Mouse (Mus musculus): ENCODE results near the gene Gm42906. TPM values are rescaled to one million over a fixed set of nuclear protein-coding genes. Genes with fewer than 3 reads are reported as not detected.
A peak's percentile ranks its signal among the peaks of the same experiment; 100 is the strongest.

Gene Gm42906
- polyA plus RNA-seq, 1 experiment = not detected

GRCm38 (mm10) chr5:151299576-151299975, 128.4 kb downstream of the Gm42906 start:
- WGBS = 83% methylated on average over 7 of the region's 7 CpGs
- Histone ChIP-seq H3K4me1 (ENCODE audit: control insufficient read depth, insufficient read depth, insufficient read length, low read length) (no peaks in the 10 kb centered on the region), H3K27me3 (ENCODE audit: control insufficient read depth, insufficient read depth, low read length) (no peaks in the 10 kb centered on the region), H3K27ac (ENCODE audit: insufficient read depth, low read depth, low read length) (no peak overlapping the region), H3K4me3 (ENCODE audit: low read depth, low read length) (no peak overlapping the region), H3K36me3 (ENCODE audit: control insufficient read depth, insufficient read depth, low read length) (no peaks in the 10 kb centered on the region)
- TF ChIP-seq CTCF (IDR thresholded peaks at IDR 0.05; ENCODE audit: extremely low read depth, insufficient read length, insufficient replicate concordance, low read depth, low read length) (no peak), POLR2A (IDR thresholded peaks at IDR 0.05; ENCODE audit: low read depth, low read length) (no peak)

- Histone ChIP-seq H3K27me3 (ENCODE audit: control insufficient read depth, insufficient read depth, low read length) (no peaks in the 10 kb centered on the region), H3K27ac (ENCODE audit: insufficient read depth, low read depth, low read length) (no peak overlapping the region), H3K4me3 (ENCODE audit: low read depth, low read length) (no peak overlapping the region), H3K36me3 (ENCODE audit: control insufficient read depth, insufficient read depth, low read length) (no peaks in the 10 kb centered on the region), H3K4me1 (ENCODE audit: control insufficient read depth, insufficient read depth, insufficient read length, low read length) (no peaks in the 10 kb centered on the region)
- TF ChIP-seq POLR2A (IDR thresholded peaks at IDR 0.05; ENCODE audit: low read depth, low read length) = no peak
- no peak for TF ChIP-seq CTCF (IDR thresholded peaks at IDR 0.05; ENCODE audit: extremely low read depth, insufficient read length, insufficient replicate concordance, low read depth, low read length)
- WGBS = 36% methylated on average over 4 of the region's 4 CpGs
Observed at GRCm38 (mm10) chr5:151298371-151298770, 129.6 kb downstream of the Gm42906 start.

DNA sequence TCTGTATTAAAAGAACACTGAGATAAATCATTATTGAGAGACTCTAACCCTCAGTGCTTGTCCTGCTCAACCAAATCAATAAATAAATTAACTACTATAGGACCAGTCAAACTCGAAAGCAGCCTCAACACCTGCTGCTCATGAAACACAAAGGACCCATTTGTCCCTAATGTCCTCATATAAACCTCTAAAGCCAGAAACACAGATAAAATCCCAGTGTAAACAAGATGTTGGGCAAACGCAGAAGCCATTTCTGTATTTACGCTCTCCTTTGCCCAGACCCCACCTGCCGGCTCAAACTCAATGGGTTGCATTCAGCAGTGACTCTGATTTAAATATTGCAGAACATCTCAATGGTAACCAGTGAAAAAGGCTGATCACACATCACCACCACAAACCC, 131.7 kb downstream of the Gm42906 start:
- Histone ChIP-seq H3K27me3 (ENCODE audit: control insufficient read depth, insufficient read depth, low read length) (no peaks in the 10 kb centered on the region), H3K36me3 (ENCODE audit: control insufficient read depth, insufficient read depth, low read length) (no peaks in the 10 kb centered on the region), H3K27ac (ENCODE audit: insufficient read depth, low read depth, low read length) (no peak overlapping the region), H3K4me3 (ENCODE audit: low read depth, low read length) (no peak overlapping the region), H3K4me1 (ENCODE audit: control insufficient read depth, insufficient read depth, insufficient read length, low read length) (no peaks in the 10 kb centered on the region)
- 31% methylated on average over 4 of the region's 4 CpGs for WGBS
- TF ChIP-seq POLR2A (IDR thresholded peaks at IDR 0.05; ENCODE audit: low read depth, low read length) (no peak), CTCF (IDR thresholded peaks at IDR 0.05; ENCODE audit: extremely low read depth, insufficient read length, insufficient replicate concordance, low read depth, low read length) (no peak)

GRCm38 (mm10) chr5:151293591-151293990, 134.4 kb downstream of the Gm42906 start:
- TF ChIP-seq POLR2A (IDR thresholded peaks at IDR 0.05; ENCODE audit: low read depth, low read length) (no peak), CTCF (IDR thresholded peaks at IDR 0.05; ENCODE audit: extremely low read depth, insufficient read length, insufficient replicate concordance, low read depth, low read length) (no peak)
- 85% methylated on average over 4 of the region's 4 CpGs for WGBS
- Histone ChIP-seq H3K4me3 (ENCODE audit: low read depth, low read length) (no peak overlapping the region), H3K27ac (ENCODE audit: insufficient read depth, low read depth, low read length) (no peak overlapping the region), H3K4me1 (ENCODE audit: control insufficient read depth, insufficient read depth, insufficient read length, low read length) (no peaks in the 10 kb centered on the region), H3K36me3 (ENCODE audit: control insufficient read depth, insufficient read depth, low read length) (no peaks in the 10 kb centered on the region), H3K27me3 (ENCODE audit: control insufficient read depth, insufficient read depth, low read length) (no peaks in the 10 kb centered on the region)

DNA sequence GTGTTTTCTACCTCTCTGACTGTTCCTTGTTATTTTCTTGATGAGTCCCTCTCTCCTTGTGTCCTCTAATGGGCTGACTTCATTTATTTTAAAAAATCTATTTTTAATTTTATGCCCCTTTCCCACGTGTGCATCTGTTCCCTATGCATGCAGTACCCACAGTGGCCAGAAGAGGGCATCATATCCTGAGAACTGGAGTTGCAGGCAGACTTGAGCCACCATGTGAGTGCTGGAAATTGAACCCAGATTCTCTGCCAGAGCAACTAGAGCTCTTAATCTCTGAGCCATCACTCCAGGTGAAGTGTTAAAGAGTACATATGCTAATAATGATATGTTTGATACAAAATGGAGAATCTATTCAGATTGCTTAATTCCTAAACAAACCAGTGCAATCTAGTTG, 135.7 kb downstream of the Gm42906 start:
- no peaks in the 10 kb centered on the region for H3K4me1 ChIP-seq (ENCODE audit: control insufficient read depth, insufficient read depth, insufficient read length, low read length)
- no peaks in the 10 kb centered on the region for H3K36me3 ChIP-seq (ENCODE audit: control insufficient read depth, insufficient read depth, low read length)
- no peak overlapping the region for H3K4me3 ChIP-seq (ENCODE audit: low read depth, low read length)
- no peak overlapping the region for H3K27ac ChIP-seq (ENCODE audit: insufficient read depth, low read depth, low read length)
- no peaks in the 10 kb centered on the region for H3K27me3 ChIP-seq (ENCODE audit: control insufficient read depth, insufficient read depth, low read length)
- TF ChIP-seq POLR2A (IDR thresholded peaks at IDR 0.05; ENCODE audit: low read depth, low read length) (no peak), CTCF (IDR thresholded peaks at IDR 0.05; ENCODE audit: extremely low read depth, insufficient read length, insufficient replicate concordance, low read depth, low read length) (peak; percentile 67; the same call in 1 of the 2 replicates)
- WGBS = 37% methylated on average over 1 of the region's 1 CpGs

DNA sequence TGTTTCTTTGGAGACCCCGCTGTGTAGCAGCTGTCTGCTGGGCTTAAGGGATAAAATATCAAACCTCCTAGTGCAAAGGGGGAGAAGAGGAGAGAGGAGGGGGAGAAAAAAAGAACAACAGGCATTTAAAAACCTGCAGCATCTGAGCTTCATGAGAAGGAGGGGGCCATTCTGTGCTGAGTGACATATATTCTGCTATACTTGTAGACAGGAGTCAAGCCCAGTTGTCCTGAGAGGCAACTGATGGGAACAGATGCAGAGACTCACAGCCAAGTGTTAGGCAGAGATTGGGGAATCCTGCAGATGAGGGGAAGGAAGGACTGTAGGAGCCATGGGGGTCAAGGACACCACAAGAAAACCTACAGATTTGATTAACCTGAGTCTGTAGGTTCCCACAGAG, 141.6 kb downstream of the Gm42906 start:
- TF ChIP-seq CTCF (IDR thresholded peaks at IDR 0.05; ENCODE audit: extremely low read depth, insufficient read length, insufficient replicate concordance, low read depth, low read length) = no peak
- TF ChIP-seq POLR2A (IDR thresholded peaks at IDR 0.05; ENCODE audit: low read depth, low read length) = no peak
- Histone ChIP-seq H3K36me3 (ENCODE audit: control insufficient read depth, insufficient read depth, low read length) (no peaks in the 10 kb centered on the region), H3K27ac (ENCODE audit: insufficient read depth, low read depth, low read length) (no peak overlapping the region), H3K4me1 (ENCODE audit: control insufficient read depth, insufficient read depth, insufficient read length, low read length) (no peaks in the 10 kb centered on the region), H3K4me3 (ENCODE audit: low read depth, low read length) (no peak overlapping the region), H3K27me3 (ENCODE audit: control insufficient read depth, insufficient read depth, low read length) (no peaks in the 10 kb centered on the region)
- 95% methylated on average over 1 of the region's 1 CpGs for WGBS

DNA sequence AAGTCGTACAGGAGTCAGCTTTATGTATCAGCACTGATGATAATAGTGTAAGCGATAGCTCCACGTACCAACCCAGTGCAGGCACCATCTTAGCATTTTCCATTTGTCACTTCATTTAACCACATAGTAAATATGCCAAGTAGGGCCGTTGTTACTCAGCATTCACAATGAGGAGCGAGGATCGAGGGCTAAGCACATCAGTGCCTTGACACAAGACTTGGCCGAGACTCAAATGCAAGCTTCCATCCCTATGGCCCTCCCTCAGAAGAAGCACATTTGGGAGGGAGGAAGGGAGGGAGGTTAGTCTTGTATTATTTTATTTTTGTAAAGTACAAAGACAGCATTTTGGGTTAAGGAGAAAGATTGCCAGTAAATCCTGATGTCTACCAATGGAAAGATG, 148.4 kb downstream of the Gm42906 start:
- Histone ChIP-seq H3K4me3 (ENCODE audit: low read depth, low read length) (no peak overlapping the region), H3K27ac (ENCODE audit: insufficient read depth, low read depth, low read length) (no peak overlapping the region), H3K4me1 (ENCODE audit: control insufficient read depth, insufficient read depth, insufficient read length, low read length) (no peaks in the 10 kb centered on the region), H3K27me3 (ENCODE audit: control insufficient read depth, insufficient read depth, low read length) (no peaks in the 10 kb centered on the region), H3K36me3 (ENCODE audit: control insufficient read depth, insufficient read depth, low read length) (no peaks in the 10 kb centered on the region)
- WGBS = 94% methylated on average over 7 of the region's 7 CpGs
- no peak for TF ChIP-seq POLR2A (IDR thresholded peaks at IDR 0.05; ENCODE audit: low read depth, low read length)
- no peak for TF ChIP-seq CTCF (IDR thresholded peaks at IDR 0.05; ENCODE audit: extremely low read depth, insufficient read length, insufficient replicate concordance, low read depth, low read length)

- TF ChIP-seq CTCF (IDR thresholded peaks at IDR 0.05; ENCODE audit: extremely low read depth, insufficient read length, insufficient replicate concordance, low read depth, low read length) (no peak), POLR2A (IDR thresholded peaks at IDR 0.05; ENCODE audit: low read depth, low read length) (no peak)
- Histone ChIP-seq H3K36me3 (ENCODE audit: control insufficient read depth, insufficient read depth, low read length) (no peaks in the 10 kb centered on the region), H3K4me3 (ENCODE audit: low read depth, low read length) (no peak overlapping the region), H3K27ac (ENCODE audit: insufficient read depth, low read depth, low read length) (no peak overlapping the region), H3K27me3 (ENCODE audit: control insufficient read depth, insufficient read depth, low read length) (no peaks in the 10 kb centered on the region), H3K4me1 (ENCODE audit: control insufficient read depth, insufficient read depth, insufficient read length, low read length) (no peaks in the 10 kb centered on the region)
- whole genome bisulfite sequencing = 61% methylated on average over 6 of the region's 6 CpGs
Observed at GRCm38 (mm10) chr5:151277927-151278326, 150.0 kb downstream of the Gm42906 start.
